Mouse (Mus musculus) liver, adult 2 months (tissue): ENCODE data around the gene Emilin2.

Source experiments
- CTCF ChIP-seq: fragments of 200-500 bp; IDR thresholded peaks from 2 replicates; pipeline ENCODE4 v1.5.1; 2011; ENCODE audit warnings: low read depth, low read length, control low read depth
- POLR2A ChIP-seq: fragments of 200-500 bp; IDR thresholded peaks from 2 replicates; pipeline ENCODE4 v1.6.1; 2011; ENCODE audit warnings: low read length, control low read depth; ENCODE audit not compliant: insufficient read depth; ENCODE audit errors: extremely low read depth

DNA sequence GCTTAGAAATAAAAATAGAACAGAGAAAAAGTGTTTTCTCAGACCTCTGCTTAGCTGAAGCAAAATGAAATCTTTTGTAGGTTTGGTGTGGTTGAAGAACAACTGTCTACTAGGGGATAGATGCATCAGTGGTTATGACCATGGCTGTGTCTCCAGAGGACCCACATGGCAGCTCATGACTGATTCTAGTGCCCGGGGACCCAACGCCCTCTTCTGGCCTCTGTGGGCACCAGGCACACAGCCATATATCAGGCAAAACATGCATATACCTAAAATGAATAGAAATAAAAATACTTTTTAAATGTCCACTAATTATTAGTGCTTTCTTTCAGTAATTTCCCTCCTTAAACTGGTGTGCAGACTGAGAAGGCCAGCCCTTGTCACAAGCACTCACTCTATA is 79.8 kb downstream of the Emilin2 start:
- TF ChIP-seq CTCF (no peak), POLR2A (no peak)
